Mouse (Mus musculus) liver, postnatal 0 days (tissue): ENCODE results near the gene Nudcd3. TPM values are rescaled to one million over a fixed set of nuclear protein-coding genes. Genes with fewer than 3 reads are reported as not detected.

Experiments
- ATAC-seq: fragments of 200-750 bp; cut with Nextera tagmentation; 2 replicates; pipeline ENCODE4 v1.8.0; 2017; ENCODE audit warnings: mild to moderate bottlenecking, moderate library complexity
- DNase-seq: peaks from one replicate; pipeline ENCODE4 v3.0.0-alpha.2; 2016
- H3K27ac ChIP-seq: fragments of 300-500 bp; sonication (generic); 2 replicates; pipeline ENCODE4 v1.5.1; 2014; ENCODE audit warnings: antibody characterized with exemption, moderate library complexity, mild to moderate bottlenecking, low read depth
- H3K27me3 ChIP-seq: fragments of 300-500 bp; sonication (generic); 2 replicates; pipeline ENCODE4 v1.6.1; 2014; ENCODE audit warnings: low read length, control low read depth, mixed read lengths; ENCODE audit not compliant: insufficient read depth
- H3K36me3 ChIP-seq: fragments of 300-500 bp; sonication (generic); replicated peaks from 2 replicates; pipeline ENCODE4 v1.6.1; 2014; ENCODE audit warnings: mild to moderate bottlenecking, control low read depth, low read length, moderate library complexity, mixed read lengths; ENCODE audit not compliant: insufficient read depth
- H3K4me1 ChIP-seq: fragments of 300-500 bp; sonication (generic); 2 replicates; pipeline ENCODE4 v1.6.1; 2014; ENCODE audit warnings: antibody characterized with exemption, mild to moderate bottlenecking, control low read depth; ENCODE audit not compliant: insufficient read depth
- H3K4me2 ChIP-seq: fragments of 300-500 bp; sonication (generic); 2 replicates; pipeline ENCODE4 v1.6.1; 2014; ENCODE audit warnings: low read depth, mild to moderate bottlenecking, low read length, moderate library complexity, mixed read lengths
- H3K4me3 ChIP-seq: fragments of 300-500 bp; sonication (generic); 2 replicates; pipeline ENCODE4 v1.5.1; 2014; ENCODE audit warnings: low read depth, low read length
- H3K9ac ChIP-seq: fragments of 300-500 bp; sonication (generic); replicated peaks from 2 replicates; pipeline ENCODE4 v1.6.1; 2014; ENCODE audit warnings: mild to moderate bottlenecking, moderate library complexity
- H3K9me3 ChIP-seq: fragments of 300-500 bp; sonication (generic); 2 replicates; pipeline ENCODE4 v1.6.1; 2016; ENCODE audit warnings: mild to moderate bottlenecking, control low read depth, low read length, mixed read lengths
- CTCF ChIP-seq: sonication (generic); IDR thresholded peaks from 2 replicates; pipeline ENCODE4 v1.5.1; 2016; ENCODE audit warnings: antibody characterized with exemption, low read depth
- EP300 ChIP-seq: IDR thresholded peaks from 2 replicates; pipeline ENCODE4 v1.6.1; 2016; ENCODE audit warnings: antibody characterized with exemption, low read depth, mild to moderate bottlenecking
- WGBS: fragments of 180-500 bp; shearing (Covaris S2); extraction: QIAGEN DNeasy Blood & Tissue Kit; methylation state at CpG from one replicate; pipeline ENCODE4 v1.1.7; 2014; ENCODE audit not compliant: insufficient replicate concordance; 5-methylcytosine and 5-hydroxymethylcytosine counted together
- polyA plus RNA-seq: library from polyadenylated mRNA; unstranded; fragments of >200 nt; fragmentation: Nextera tagmentation; extraction: Ambion mirVana; gene quantifications from 2 replicates; pipeline ENCODE4 v1.2.1, GENCODE M21; 2015

Nudcd3 gene
- polyA plus RNA-seq, 1 experiment from 2014 or later, result 9.2 TPM

DNA sequence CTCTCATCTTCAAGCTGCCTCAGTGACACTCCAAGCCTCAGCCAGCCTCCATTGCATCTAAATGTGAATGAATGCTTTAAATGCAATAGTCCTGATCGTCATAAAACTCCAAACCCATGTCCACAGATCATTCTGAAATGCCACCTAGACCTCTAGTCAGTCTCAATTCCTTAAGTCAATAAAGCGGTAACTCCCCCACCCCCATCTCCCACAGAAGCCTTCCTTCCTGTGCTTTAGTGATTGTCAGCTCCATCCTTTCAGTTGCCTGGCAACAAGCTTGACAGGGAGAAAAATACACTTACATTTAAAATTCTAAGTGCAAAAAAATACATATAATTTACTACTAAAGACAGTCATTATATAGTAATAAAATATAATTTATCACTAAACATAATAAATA lies 17.0 kb downstream of the Nudcd3 start:
- Histone ChIP-seq H3K27ac (no peak overlapping the region), H3K36me3 (0 out of 2 replicates have a peak, but pooled peaks cover 3% of the 10 kb centered on the region), H3K4me1 (peaks cover 31% of the 10 kb centered on the region), H3K27me3 (no peaks in the 10 kb centered on the region), H3K4me2 (no peak overlapping the region), H3K9me3 (no peaks in the 10 kb centered on the region), H3K4me3 (no peak overlapping the region), H3K9ac (no peak overlapping the region)
- DNase-seq (no peak), ATAC-seq (no peak)
- TF ChIP-seq EP300 (no peak), CTCF (no peak)
- 63% methylated on average over 2 of the region's 2 CpGs for WGBS

DNA sequence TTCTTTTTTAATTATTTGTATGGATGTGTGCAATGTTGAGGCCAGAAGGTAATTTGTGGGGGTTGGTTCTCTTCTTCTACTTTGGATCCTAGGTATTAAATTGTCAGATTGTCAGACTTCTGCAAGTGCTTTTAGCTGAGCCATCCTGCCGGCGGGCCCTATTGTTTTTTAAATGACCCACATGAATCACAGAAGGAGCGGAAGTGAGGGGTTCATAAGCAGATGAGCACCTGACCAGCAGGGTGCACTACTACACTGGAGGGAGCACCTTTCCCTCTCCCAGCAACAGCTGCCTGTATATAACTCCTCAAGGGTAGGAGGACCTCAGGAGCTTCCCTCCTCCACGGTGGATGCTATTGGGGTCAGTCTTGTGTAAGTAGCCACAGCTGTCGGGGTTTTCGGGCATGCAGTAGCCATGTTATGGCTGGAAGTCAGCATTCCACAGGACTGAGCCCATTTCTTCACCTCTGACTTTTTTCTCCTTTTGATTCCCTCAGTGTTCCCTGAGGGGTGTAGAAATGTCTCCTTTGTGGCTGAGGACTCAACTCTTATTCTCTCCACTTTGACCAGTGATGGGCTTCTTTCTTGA lies 19.3 kb downstream of the Nudcd3 start:
- peak; percentile 42 for TF ChIP-seq CTCF
- no peak for TF ChIP-seq EP300
- DNase-seq (no peak), ATAC-seq (no peak)
- Histone ChIP-seq H3K36me3 (no peaks in the 10 kb centered on the region), H3K9ac (no peak overlapping the region), H3K9me3 (no peaks in the 10 kb centered on the region), H3K27me3 (no peaks in the 10 kb centered on the region), H3K27ac (no peak overlapping the region), H3K4me1 (peaks cover 33% of the 10 kb centered on the region), H3K4me3 (no peak overlapping the region), H3K4me2 (no peak overlapping the region)
- 66% methylated on average over 6 of the region's 6 CpGs for WGBS

- Histone ChIP-seq H3K27me3 (no peaks in the 10 kb centered on the region), H3K9ac (0 out of 2 replicates have a peak overlapping the region, but pooled peaks have one; percentile 36), H3K4me3 (no peak overlapping the region), H3K9me3 (no peaks in the 10 kb centered on the region), H3K4me2 (0 out of 2 replicates have a peak overlapping the region, but pooled peaks have one; percentile 23), H3K27ac (peak overlapping the region; percentile 46), H3K4me1 (peaks cover 37% of the 10 kb centered on the region), H3K36me3 (no peaks in the 10 kb centered on the region)
- WGBS, result 23% methylated on average over 8 of the region's 8 CpGs
- ATAC-seq (no peak; the same call in 1 of the 2 replicates), DNase-seq (no peak)
- TF ChIP-seq CTCF (no peak), EP300 (no peak)
These were observed 21.0 kb downstream of the Nudcd3 start for GRCm38 (mm10) chr11:6179194-6179593.

DNA sequence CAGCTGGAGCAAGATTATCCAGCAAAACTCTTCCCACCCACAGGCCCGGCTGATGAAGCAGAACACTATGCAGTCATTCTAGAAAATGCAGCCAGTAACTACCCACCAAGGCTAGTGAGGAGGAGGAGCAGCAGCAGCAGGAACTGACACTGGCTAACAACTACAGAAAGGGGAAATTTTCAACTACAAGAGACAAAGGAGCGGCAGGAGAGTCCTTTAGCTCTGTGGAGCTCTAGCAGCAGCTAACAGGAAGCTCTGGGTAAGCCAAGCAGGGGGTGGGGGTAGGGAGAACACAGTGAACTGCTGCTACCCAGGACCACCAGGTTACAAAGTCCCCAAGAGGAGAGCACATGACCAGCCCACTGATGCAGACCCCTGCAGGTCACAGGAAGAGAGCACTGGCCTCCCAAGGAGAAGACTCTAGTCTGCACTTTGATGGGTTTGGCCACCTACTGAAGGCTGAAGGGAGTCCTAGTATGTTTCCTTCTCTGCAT lies 21.5 kb downstream of the Nudcd3 start:
- Histone ChIP-seq H3K4me1 (peaks cover 40% of the 10 kb centered on the region), H3K9ac (no peak overlapping the region), H3K4me2 (0 out of 2 replicates have a peak overlapping the region, but pooled peaks have one; percentile 23), H3K9me3 (no peaks in the 10 kb centered on the region), H3K27ac (peak overlapping the region; percentile 46), H3K27me3 (no peaks in the 10 kb centered on the region), H3K36me3 (no peaks in the 10 kb centered on the region), H3K4me3 (no peak overlapping the region)
- 23% methylated on average over 2 of the region's 2 CpGs for WGBS
- ATAC-seq, result peak; percentile 33; the same call in 1 of the 2 replicates
- TF ChIP-seq EP300 (no peak), CTCF (no peak)
- DNase-seq, result no peak

DNA sequence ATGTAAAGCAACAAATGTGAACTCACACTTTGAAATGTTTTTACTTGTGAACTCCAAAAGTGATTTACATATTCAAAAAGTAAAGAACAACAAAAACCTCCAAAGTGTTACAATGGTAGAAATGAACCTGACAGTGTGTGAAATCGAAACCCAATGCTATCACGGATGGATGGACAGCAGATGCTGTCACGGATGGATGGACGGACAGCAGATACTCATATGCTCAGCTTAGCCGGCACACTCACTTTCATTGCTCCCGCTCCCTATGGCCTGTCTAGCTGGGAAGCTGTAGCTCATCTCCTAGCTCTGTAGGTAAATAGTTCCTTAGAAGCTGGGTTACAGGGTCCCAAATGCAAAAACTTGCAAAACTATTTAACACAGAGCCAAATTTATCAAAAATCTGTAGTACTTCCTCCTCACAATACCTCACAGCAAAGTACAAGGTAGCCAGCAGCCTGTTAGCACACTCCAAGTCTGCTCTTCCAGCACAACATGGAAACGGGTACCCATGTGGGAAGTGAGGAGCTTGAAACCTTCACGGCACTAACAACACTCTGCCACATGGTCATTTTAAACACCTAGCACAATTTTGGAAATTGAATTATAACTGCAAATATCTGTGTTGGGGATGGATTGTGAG lies 22.3 kb downstream of the Nudcd3 start:
- H3K9ac ChIP-seq, result no peak overlapping the region
- H3K36me3 ChIP-seq, result no peaks in the 10 kb centered on the region
- H3K9me3 ChIP-seq, result no peaks in the 10 kb centered on the region
- WGBS, result 68% methylated on average over 8 of the region's 8 CpGs
- H3K4me3 ChIP-seq, result no peak overlapping the region
- no peak overlapping the region for H3K4me2 ChIP-seq
- no peak for DNase-seq
- TF ChIP-seq CTCF (no peak), EP300 (no peak)
- no peak for ATAC-seq
- no peaks in the 10 kb centered on the region for H3K27me3 ChIP-seq
- H3K27ac ChIP-seq, result peak overlapping the region; percentile 46; the same call in 1 of the 2 replicates
- H3K4me1 ChIP-seq, result peaks cover 40% of the 10 kb centered on the region

DNA sequence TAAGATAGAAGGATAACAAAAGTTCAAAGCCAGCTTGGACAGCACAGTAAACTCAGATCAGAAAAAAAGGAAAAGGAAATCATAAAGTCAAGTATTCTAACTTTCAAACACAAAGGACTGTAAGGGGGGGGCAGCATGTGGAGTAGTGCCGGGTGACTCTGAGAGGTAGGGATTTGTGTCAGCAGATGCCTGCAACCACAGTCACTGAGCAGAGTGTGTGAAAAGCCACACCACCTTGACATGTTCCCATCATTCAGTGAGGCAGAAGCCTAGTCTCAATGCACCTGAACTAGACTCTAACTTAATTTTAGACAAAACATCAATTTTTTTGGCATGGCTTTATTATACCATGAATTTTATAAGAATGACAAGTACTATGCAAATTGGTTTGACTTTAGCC lies 24.7 kb downstream of the Nudcd3 start:
- Histone ChIP-seq H3K36me3 (no peaks in the 10 kb centered on the region), H3K4me2 (no peak overlapping the region), H3K27me3 (no peaks in the 10 kb centered on the region), H3K4me1 (peaks cover 39% of the 10 kb centered on the region), H3K27ac (no peak overlapping the region), H3K9me3 (no peaks in the 10 kb centered on the region), H3K9ac (no peak overlapping the region), H3K4me3 (no peak overlapping the region)
- no peak for DNase-seq
- TF ChIP-seq CTCF (no peak), EP300 (no peak)
- WGBS, result 43% methylated on average over 1 of the region's 1 CpGs
- ATAC-seq, result no peak
